Mouse (Mus musculus): ENCODE results near the gene Shc3.

- TF ChIP-seq CTCF (IDR thresholded peaks at IDR 0.05; ENCODE audit: borderline replicate concordance, extremely low read depth, insufficient read depth, insufficient read length) = peak; percentile 89
- TF ChIP-seq POLR2A (IDR thresholded peaks at IDR 0.05; ENCODE audit: borderline replicate concordance, extremely low read depth, insufficient read depth, insufficient read length, poor library complexity, severe bottlenecking) = no peak
These were observed 150.8 kb downstream of the Shc3 start for GRCm38 (mm10) chr13:51418268-51418941.
